ENCODE assay signal across 15 mouse cellular contexts in genomic region chr15:80259406-80260045, GRCm38 (mm10). TPM values are rescaled to one million over a fixed set of nuclear protein-coding genes. Genes with fewer than 3 reads are reported as not detected.
A peak's percentile ranks its signal among the peaks of the same experiment; 100 is the strongest.
DNase-seq lines count a peak whose midpoint lies in the region; ATAC-seq and TF ChIP-seq lines count a peak whose summit lies in the region.
"Had no signal": no experiment of that assay in that cellular context is flagged by ENCODE, and none has a peak within 500 bp of the region (broad histone marks: within the 10 kb centered on the region; RNA-seq: fewer than 3 reads in every experiment).

No protein-coding gene starts in this region.

- no peaks in the 10 kb centered on the region for H3K27me3 ChIP-seq in hindbrain, embryonic 12.5 days
- no peaks in the 10 kb centered on the region for H3K27me3 ChIP-seq in hindbrain, postnatal 0 days (ENCODE audit: insufficient read depth, low read length)
- no peaks in the 10 kb centered on the region for H3K27me3 ChIP-seq in CH12.LX (replicated peaks)
- H3K27me3 ChIP-seq in liver, embryonic 14.5 days (ENCODE audit: control insufficient read depth, insufficient read depth, low read length) = no peaks in the 10 kb centered on the region

- peaks cover 33% of the 10 kb centered on the region for H3K79me2 ChIP-seq in CH12.LX (replicated peaks; ENCODE audit: control insufficient read depth, extremely low read depth, insufficient read depth, poor library complexity, severe bottlenecking)

- dilution Hi-C loops in CH12.LX (cut with MboI; ENCODE audit: extremely low pct_ligation_motif_present, extremely low pct_unique_long_range_greater_than_20kb, low sequenced_read_pairs) = no loop called here

- 61% methylated on average over 8 of the region's 8 CpGs for WGBS in hindbrain, embryonic 12.5 days
- WGBS in hindbrain, postnatal 0 days = 56% methylated on average over 8 of the region's 8 CpGs
- 88% methylated on average over 8 of the region's 8 CpGs for WGBS in liver, embryonic 14.5 days (ENCODE audit: insufficient replicate concordance)

- TF ChIP-seq RAD21 in CH12.LX (IDR thresholded peaks at IDR 0.05; ENCODE audit: low read depth, low read length) = no peak

- H3K36me3 ChIP-seq in hindbrain, embryonic 12.5 days = peaks cover 44% of the 10 kb centered on the region
- H3K36me3 ChIP-seq in hindbrain, postnatal 0 days (ENCODE audit: insufficient read depth, low read length) = peaks cover 33% of the 10 kb centered on the region
- peaks cover 47 to 68% of the 10 kb centered on the region in 2 experiments for H3K36me3 ChIP-seq in CH12.LX (replicated peaks in 1 of 2; ENCODE audit: control insufficient read depth in 1 of 2, insufficient read depth in 1 of 2, low read length in 1 of 2)
- H3K36me3 ChIP-seq in liver, embryonic 14.5 days (replicated peaks; ENCODE audit: control insufficient read depth, insufficient read depth, low read depth) = peaks cover 36% of the 10 kb centered on the region

- no peak overlapping the region for H3K4me3 ChIP-seq in hindbrain, embryonic 12.5 days
- H3K4me3 ChIP-seq in hindbrain, postnatal 0 days (ENCODE audit: low read length) = no peak overlapping the region
- no peak overlapping the region for H3K4me3 ChIP-seq in CH12.LX (replicated peaks in 1 of 3; ENCODE audit: low read depth in 2 of 3, low read length in 2 of 3, poor library complexity in 1 of 3)
- H3K4me3 ChIP-seq in liver, embryonic 14.5 days (ENCODE audit: insufficient read depth in 1 of 2, low read depth in 2 of 2, low read length in 2 of 2) = no peak overlapping the region

- H3K4me2 ChIP-seq in hindbrain, embryonic 12.5 days (replicated peaks) = no peak overlapping the region
- no peak overlapping the region for H3K4me2 ChIP-seq in hindbrain, postnatal 0 days (ENCODE audit: low read depth, low read length)
- no peak overlapping the region for H3K4me2 ChIP-seq in CH12.LX (ENCODE audit: insufficient read depth, low read depth, poor library complexity, severe bottlenecking)
- H3K4me2 ChIP-seq in liver, embryonic 14.5 days (ENCODE audit: low read depth) = peak overlapping the region; percentile 90

- no peak for DNase-seq in hindbrain, postnatal 0 days (ENCODE audit: low spot score)
- DNase-seq in CH12.LX (ENCODE audit: extremely low read depth) = no peak
- peak; percentile 67 for DNase-seq in R1 (ENCODE audit: low read depth, low spot score)
- DNase-seq in liver, embryonic 14.5 days (ENCODE audit: low read depth in 3 of 3, low spot score in 3 of 3) = no peak
- DNase-seq in c-Kit-positive CD71-positive TER-119-positive erythroid progenitor cells, embryonic 14.5 days (ENCODE audit: low spot score) = no peak
- no peak for DNase-seq in lung, adult 18-20 months
- DNase-seq: cerebellum, postnatal 14 days; right cerebral cortex, postnatal 4 days; thymus, adult 18-20 months had no signal

- no peak for TF ChIP-seq CTCF in hindbrain, postnatal 0 days (IDR thresholded peaks at IDR 0.05; ENCODE audit: low read depth)
- TF ChIP-seq CTCF in CH12.LX (conservative IDR thresholded peaks at IDR 0.05 in 1 of 2, IDR thresholded peaks at IDR 0.05 in 1 of 2; ENCODE audit: low read depth in 2 of 2, low read length in 2 of 2) = no peak
- no peak for TF ChIP-seq CTCF in liver, embryonic 14.5 days (IDR thresholded peaks at IDR 0.05; ENCODE audit: low read depth)

- TF ChIP-seq EP300 in CH12.LX (IDR thresholded peaks at IDR 0.05; ENCODE audit: low read length) = no peak
- no peak for TF ChIP-seq EP300 in liver, embryonic 14.5 days (IDR thresholded peaks at IDR 0.05; ENCODE audit: low read depth)

- H3K9ac ChIP-seq in hindbrain, embryonic 12.5 days = peak overlapping the region; percentile 32; the same call in 1 of the 2 replicates
- no peak overlapping the region for H3K9ac ChIP-seq in hindbrain, postnatal 0 days (replicated peaks; ENCODE audit: low read length)
- no peak overlapping the region for H3K9ac ChIP-seq in CH12.LX (ENCODE audit: insufficient read depth, low read depth)
- peak overlapping the region; percentile 68 for H3K9ac ChIP-seq in liver, embryonic 14.5 days (replicated peaks)

- peak overlapping the region; percentile 40; the same call in 1 of the 2 replicates for H3K27ac ChIP-seq in hindbrain, embryonic 12.5 days
- H3K27ac ChIP-seq in hindbrain, postnatal 0 days = no peak overlapping the region
- H3K27ac ChIP-seq in CH12.LX (ENCODE audit: insufficient read depth, low read depth) = peak overlapping the region; percentile 23; the same call in 1 of the 2 replicates
- peak overlapping the region; percentile 97 for H3K27ac ChIP-seq in liver, embryonic 14.5 days
- H3K27ac ChIP-seq: macrophage had no signal

- TF ChIP-seq POLR2A in CH12.LX (IDR thresholded peaks at IDR 0.05; ENCODE audit: low read depth, low read length) = no peak

- peaks cover 40% of the 10 kb centered on the region for H3K4me1 ChIP-seq in hindbrain, embryonic 12.5 days
- H3K4me1 ChIP-seq in hindbrain, postnatal 0 days (ENCODE audit: insufficient read depth, low read length) = peaks cover 20% of the 10 kb centered on the region
- H3K4me1 ChIP-seq in CH12.LX (ENCODE audit: control insufficient read depth in 1 of 2, insufficient read depth in 2 of 2) = peaks cover 15 to 40% of the 10 kb centered on the region in 2 experiments
- peaks cover 33 to 42% of the 10 kb centered on the region in 2 experiments for H3K4me1 ChIP-seq in liver, embryonic 14.5 days (replicated peaks; ENCODE audit: control insufficient read depth in 2 of 2, insufficient read depth in 2 of 2, low read length in 1 of 2)

- ATAC-seq in hindbrain, embryonic 12.5 days (ENCODE audit: low FRiP score) = no peak
- ATAC-seq in hindbrain, postnatal 0 days = no peak
- ATAC-seq in liver, embryonic 14.5 days (ENCODE audit: insufficient read depth) = no peak

- in situ Hi-C loops in CH12.LX (cut with MboI; ENCODE audit: low pct_ligation_motif_present, low pct_unique_long_range_greater_than_20kb, low sequenced_read_pairs) = loop anchor here (5.0 to 25.0 kb wide), 3 partner anchors 42 to 703 kb away; no protein-coding TSS in a partner anchor

- H3K9me3 ChIP-seq in hindbrain, embryonic 12.5 days (replicated peaks) = no peaks in the 10 kb centered on the region
- H3K9me3 ChIP-seq in hindbrain, postnatal 0 days (ENCODE audit: low read length) = no peaks in the 10 kb centered on the region
- no peaks in the 10 kb centered on the region for H3K9me3 ChIP-seq in CH12.LX (replicated peaks; ENCODE audit: low read length)
- no peaks in the 10 kb centered on the region for H3K9me3 ChIP-seq in liver, embryonic 14.5 days (ENCODE audit: control insufficient read depth, low read length)
- H3K9me3 ChIP-seq: forebrain, embryonic 10.5 days had no signal

TF ChIP-seq in CH12.LX, 34 proteins besides CTCF, POLR2A, EP300 and RAD21 (continues in another document):
- TF ChIP-seq ZC3H11A (IDR thresholded peaks at IDR 0.05; ENCODE audit: low read depth, low read length) = no peak

RNA-seq across cellular contexts. Expression of gene Atf4, which starts 4.5 kb away (rescaled TPM):
- 115 and 128 TPM in 2 replicates for polyA plus RNA-seq in hindbrain, embryonic 12.5 days (2016; fragmentation: Nextera tagmentation; extraction: Ambion mirVana)
- 140 and 157 TPM in 2 replicates for total RNA-seq in hindbrain, postnatal 0 days (2014; rRNA removed)
- 104 and 109 TPM in 2 replicates for polyA plus RNA-seq in hindbrain, postnatal 0 days (2015; fragmentation: Nextera tagmentation; extraction: Ambion mirVana)
- 351 and 486 TPM in 2 replicates for total RNA-seq in CH12.LX (2012; rRNA removed)
- 721 and 819 TPM in 2 replicates for total RNA-seq in CH12.LX (2014; rRNA removed)
- 324 and 357 TPM in 2 replicates for polyA plus RNA-seq in CH12.LX (2012; ENCODE audit: insufficient read length, low read depth)
- polyA plus RNA-seq in liver, embryonic 14.5 days (2012; rRNA removed) = 146 and 246 TPM in 2 replicates
- 108 and 129 TPM in 2 replicates for polyA plus RNA-seq in liver, embryonic 14.5 days (2014; fragmentation: Nextera tagmentation; extraction: Ambion mirVana)

RNA-seq across cellular contexts. Expression of gene Rps19bp1, which starts 4.6 kb away (rescaled TPM):
- 59.9 and 65.8 TPM in 2 replicates for polyA plus RNA-seq in hindbrain, embryonic 12.5 days (2016; fragmentation: Nextera tagmentation; extraction: Ambion mirVana)
- total RNA-seq in hindbrain, postnatal 0 days (2014; rRNA removed) = 29.0 and 51.6 TPM in 2 replicates
- polyA plus RNA-seq in hindbrain, postnatal 0 days (2015; fragmentation: Nextera tagmentation; extraction: Ambion mirVana) = 78.4 and 81.3 TPM in 2 replicates
- total RNA-seq in CH12.LX (2012; rRNA removed) (47.1 and 55.0 TPM in 2 replicates), CH12.LX (2014; rRNA removed) (63.3 and 67.3 TPM in 2 replicates)
- 91.2 and 99.6 TPM in 2 replicates for polyA plus RNA-seq in CH12.LX (2012; ENCODE audit: insufficient read length, low read depth)
- polyA plus RNA-seq in liver, embryonic 14.5 days (2012; rRNA removed) = 16.2 and 25.6 TPM in 2 replicates
- 30.0 and 32.9 TPM in 2 replicates for polyA plus RNA-seq in liver, embryonic 14.5 days (2014; fragmentation: Nextera tagmentation; extraction: Ambion mirVana)

RNA-seq across cellular contexts. Expression of gene AC140267.1, which starts 23.9 kb away (rescaled TPM):
- not detected in 2 replicates for polyA plus RNA-seq in hindbrain, embryonic 12.5 days (2016; fragmentation: Nextera tagmentation; extraction: Ambion mirVana)
- not detected in 2 replicates for total RNA-seq in hindbrain, postnatal 0 days (2014; rRNA removed)
- polyA plus RNA-seq in hindbrain, postnatal 0 days (2015; fragmentation: Nextera tagmentation; extraction: Ambion mirVana) = not detected in 2 replicates
- total RNA-seq in CH12.LX (2012; rRNA removed) = not detected in 2 replicates
- not detected in 2 replicates for total RNA-seq in CH12.LX (2014; rRNA removed)
- polyA plus RNA-seq in CH12.LX (2012; ENCODE audit: insufficient read length, low read depth) = 6.5 TPM in 1 of 2 replicates, not detected in the other
- not detected in 2 replicates for polyA plus RNA-seq in liver, embryonic 14.5 days (2012; rRNA removed)
- not detected in 2 replicates for polyA plus RNA-seq in liver, embryonic 14.5 days (2014; fragmentation: Nextera tagmentation; extraction: Ambion mirVana)
- total RNA-seq: MEL had no signal
- polyA plus RNA-seq: intestine, embryonic 14.5 days; macrophage; neural tube, embryonic 11.5 days had no signal

RNA-seq across cellular contexts. Expression of gene Mief1, which starts 25.7 kb away (rescaled TPM):
- 41.3 and 43.8 TPM in 2 replicates for polyA plus RNA-seq in hindbrain, embryonic 12.5 days (2016; fragmentation: Nextera tagmentation; extraction: Ambion mirVana)
- total RNA-seq in hindbrain, postnatal 0 days (2014; rRNA removed) = 46.3 and 51.1 TPM in 2 replicates
- 20.3 and 22.0 TPM in 2 replicates for polyA plus RNA-seq in hindbrain, postnatal 0 days (2015; fragmentation: Nextera tagmentation; extraction: Ambion mirVana)
- 34.4 and 35.4 TPM in 2 replicates for total RNA-seq in CH12.LX (2012; rRNA removed)
- 18.8 and 20.7 TPM in 2 replicates for total RNA-seq in CH12.LX (2014; rRNA removed)
- 19.2 and 23.3 TPM in 2 replicates for polyA plus RNA-seq in CH12.LX (2012; ENCODE audit: insufficient read length, low read depth)
- polyA plus RNA-seq in liver, embryonic 14.5 days (2012; rRNA removed) = 4.3 and 4.8 TPM in 2 replicates
- 13.3 and 14.5 TPM in 2 replicates for polyA plus RNA-seq in liver, embryonic 14.5 days (2014; fragmentation: Nextera tagmentation; extraction: Ambion mirVana)

RNA-seq across cellular contexts. Expression of gene Cacna1i, which starts 27.5 kb away (rescaled TPM):
- polyA plus RNA-seq in hindbrain, embryonic 12.5 days (2016; fragmentation: Nextera tagmentation; extraction: Ambion mirVana) = 0.18 TPM in 2 replicates
- 10.8 and 14.0 TPM in 2 replicates for total RNA-seq in hindbrain, postnatal 0 days (2014; rRNA removed)
- 0.47 and 0.50 TPM in 2 replicates for polyA plus RNA-seq in hindbrain, postnatal 0 days (2015; fragmentation: Nextera tagmentation; extraction: Ambion mirVana)
- total RNA-seq in CH12.LX (2012; rRNA removed) (under 0.01 TPM in 1 of 2 replicates, not detected in the other), CH12.LX (2014; rRNA removed) (0.03 TPM in 1 of 2 replicates, not detected in the other)
- not detected in 2 replicates for polyA plus RNA-seq in CH12.LX (2012; ENCODE audit: insufficient read length, low read depth)
- polyA plus RNA-seq in liver, embryonic 14.5 days (2012; rRNA removed) = 0.01 and 0.02 TPM in 2 replicates
- polyA plus RNA-seq in liver, embryonic 14.5 days (2014; fragmentation: Nextera tagmentation; extraction: Ambion mirVana) = 0.01 TPM in 1 of 2 replicates, not detected in the other
- total RNA-seq: MEL had no signal
- polyA plus RNA-seq: intestine, embryonic 14.5 days; macrophage had no signal

Comparison
In these comparisons a context has a peak if more than half of its experiments do, and no peak if none do; other contexts are left out.
1. H3K9ac ChIP-seq: peak in hindbrain, embryonic 12.5 days (single experiment) and liver, embryonic 14.5 days (single experiment); none in hindbrain, postnatal 0 days (single experiment) and CH12.LX (single experiment).